In the genomic region with DNA sequence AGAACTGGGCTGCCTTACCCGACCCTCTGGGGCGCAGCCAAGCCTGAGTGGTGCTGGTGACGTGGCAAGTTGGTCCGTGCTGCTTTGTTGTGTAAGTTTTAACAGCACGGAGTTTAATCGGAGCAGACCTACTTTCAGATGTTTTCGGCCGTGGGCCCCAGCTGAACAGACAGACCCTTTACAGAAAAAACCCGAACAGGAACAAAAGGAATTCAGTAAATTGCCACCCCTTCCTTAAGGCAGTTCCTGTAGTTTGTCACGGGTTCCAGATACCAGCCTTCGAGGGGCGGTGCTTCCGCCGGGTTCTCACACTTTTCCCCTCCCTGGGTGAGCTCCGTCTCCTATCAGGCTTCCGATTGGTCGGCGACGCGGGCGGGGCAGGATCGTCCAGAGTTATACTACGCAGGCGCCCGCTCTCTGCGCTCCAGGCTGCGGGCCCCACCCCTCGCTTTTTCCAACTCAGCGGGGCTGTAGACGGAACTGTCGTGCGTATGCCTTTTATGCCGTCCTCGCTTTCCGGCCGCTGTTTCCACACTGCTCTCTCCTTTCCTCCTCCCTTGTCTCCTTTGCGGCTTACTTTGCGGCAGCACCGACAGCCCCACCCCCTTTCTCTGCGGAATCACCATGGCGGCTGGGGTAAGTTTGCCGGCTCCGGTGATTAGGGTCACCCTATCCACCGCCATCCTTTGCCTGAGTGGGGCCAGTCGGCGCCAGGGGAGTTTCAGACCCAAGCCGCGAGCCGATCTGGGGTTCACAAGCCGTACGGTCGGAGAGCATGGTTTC, we compare ENCODE assay signal across 8 mouse cellular contexts. TPM values are rescaled to one million over a fixed set of nuclear protein-coding genes. Genes with fewer than 3 reads are reported as not detected.
DNase-seq lines count a peak whose midpoint lies in the region; ATAC-seq and TF ChIP-seq lines count a peak whose summit lies in the region.

Gene Eef1g, plus strand, starts transcription at position 452 of the 783 bp plus-strand sequence.

- TF ChIP-seq RAD21 in MEL (IDR thresholded peaks at IDR 0.05; ENCODE audit: low read depth, low read length), result no peak

- peak within 1 kb of the TSS; percentile 91 to 93 for H3K4me3 ChIP-seq in MEL (ENCODE audit: control insufficient read depth in 1 of 2, insufficient read depth in 1 of 2, low read depth in 2 of 2, low read length in 2 of 2)
- peak within 1 kb of the TSS; percentile 83 for H3K4me3 ChIP-seq in cerebellum, adult 2 months (replicated peaks; ENCODE audit: insufficient read depth, low read depth, low read length)
- H3K4me3 ChIP-seq in forebrain, postnatal 0 days (ENCODE audit: low read depth, low read length), result peak within 1 kb of the TSS; percentile 80
- peak within 1 kb of the TSS; percentile 82 for H3K4me3 ChIP-seq in lung, embryonic 15.5 days

- peak; percentile 99 for ATAC-seq in forebrain, postnatal 0 days
- peak; percentile 99 for ATAC-seq in lung, embryonic 15.5 days (ENCODE audit: borderline replicate concordance, extremely low read depth, low FRiP score, low TSS enrichment)

- H3K27ac ChIP-seq in MEL (ENCODE audit: control insufficient read depth, low read depth, low read length), result peak within 1 kb of the TSS; percentile 88
- peak within 1 kb of the TSS; percentile 40; the same call in 1 of the 2 replicates for H3K27ac ChIP-seq in cerebellum, adult 2 months (ENCODE audit: insufficient read depth, low read length)
- peak within 1 kb of the TSS; percentile 79 for H3K27ac ChIP-seq in forebrain, postnatal 0 days (ENCODE audit: low read depth, low read length)
- peak within 1 kb of the TSS; percentile 94 for H3K27ac ChIP-seq in lung, embryonic 15.5 days

- H3K27me3 ChIP-seq in MEL (ENCODE audit: control insufficient read depth in 1 of 2, insufficient read depth in 2 of 2, low read length in 2 of 2), result no peaks in the 10 kb centered on the region
- no peaks in the 10 kb centered on the region for H3K27me3 ChIP-seq in cerebellum, adult 2 months (ENCODE audit: control insufficient read depth, insufficient read depth, low read length)
- no peaks in the 10 kb centered on the region for H3K27me3 ChIP-seq in forebrain, postnatal 0 days (ENCODE audit: insufficient read depth, low read length)
- H3K27me3 ChIP-seq in lung, embryonic 15.5 days, result no peaks in the 10 kb centered on the region

- peaks cover 25 to 34% of the 10 kb centered on the region in 2 experiments for H3K36me3 ChIP-seq in MEL (ENCODE audit: control insufficient read depth in 1 of 2, insufficient read depth in 2 of 2, low read length in 2 of 2)
- peaks cover 68% of the 10 kb centered on the region for H3K36me3 ChIP-seq in forebrain, postnatal 0 days (ENCODE audit: insufficient read depth)
- peaks cover 66% of the 10 kb centered on the region for H3K36me3 ChIP-seq in lung, embryonic 15.5 days

- WGBS in cerebellum, adult 2 months, result under 1% methylated on average over 52 of the region's 52 CpGs
- under 1% methylated on average over 51 of the region's 52 CpGs for WGBS in forebrain, postnatal 0 days
- under 1% methylated on average over 52 of the region's 52 CpGs for WGBS in lung, embryonic 15.5 days

- peak; percentile 86 to 87; a peak in 3 of 4 replicates for TF ChIP-seq POLR2A in MEL (IDR thresholded peaks at IDR 0.05; ENCODE audit: control insufficient read depth in 1 of 2, insufficient read depth in 1 of 2, low read depth in 1 of 2, low read length in 2 of 2, poor library complexity in 1 of 2)
- TF ChIP-seq POLR2A in cerebellum, adult 2 months (IDR thresholded peaks at IDR 0.05; ENCODE audit: borderline replicate concordance, insufficient read depth, low read length), result peak; percentile 30; the same call in 1 of the 2 replicates

- peaks cover 49% of the 10 kb centered on the region for H3K79me2 ChIP-seq in MEL (ENCODE audit: control insufficient read depth, insufficient read depth, low read length, poor library complexity)

- DNase-seq in MEL (ENCODE audit: low read depth, low spot score), result peak; percentile 99
- peak; percentile 98 to 100 for DNase-seq in cerebellum, adult 2 months
- peak; percentile 99 for DNase-seq in forebrain, postnatal 0 days
- DNase-seq in heart, postnatal 4 days, result peak; percentile 98
- peak; percentile 99 to 100 for DNase-seq in layer of hippocampus, adult 8-10 months (ENCODE audit: low spot score in 2 of 2)
- peak; percentile 100 for DNase-seq in ovary, adult 18-20 months (ENCODE audit: low spot score)
- DNase-seq in thymus, postnatal 0 days (ENCODE audit: low spot score), result peak; percentile 99

- no peak; a peak in 1 of 4 replicates for TF ChIP-seq EP300 in MEL (IDR thresholded peaks at IDR 0.05; ENCODE audit: low read depth in 1 of 2, low read length in 2 of 2)

- peaks cover 6 to 22% of the 10 kb centered on the region in 2 experiments for H3K4me1 ChIP-seq in MEL (ENCODE audit: control insufficient read depth in 1 of 2, insufficient read depth in 2 of 2, low read length in 2 of 2)
- 0 out of 2 replicates have a peak, but pooled peaks cover 2% of the 10 kb centered on the region for H3K4me1 ChIP-seq in cerebellum, adult 2 months (ENCODE audit: control insufficient read depth, insufficient read depth, low read length)
- H3K4me1 ChIP-seq in forebrain, postnatal 0 days (ENCODE audit: insufficient read depth), result no peaks in the 10 kb centered on the region; the same call in 1 of the 2 replicates
- peaks cover 19% of the 10 kb centered on the region for H3K4me1 ChIP-seq in lung, embryonic 15.5 days

- TF ChIP-seq CTCF in MEL (IDR thresholded peaks at IDR 0.05 in 2 of 3, conservative IDR thresholded peaks at IDR 0.05 in 1 of 3; ENCODE audit: control insufficient read depth in 1 of 3, insufficient read depth in 1 of 3, low read depth in 2 of 3, low read length in 3 of 3, poor library complexity in 1 of 3, severe bottlenecking in 1 of 3), result no peak
- no peak for TF ChIP-seq CTCF in cerebellum, adult 2 months (IDR thresholded peaks at IDR 0.05; ENCODE audit: borderline replicate concordance, insufficient read depth, low read depth, low read length)
- TF ChIP-seq CTCF in forebrain, postnatal 0 days (IDR thresholded peaks at IDR 0.05; ENCODE audit: low read depth), result no peak

- peak within 1 kb of the TSS; percentile 94 for H3K9ac ChIP-seq in MEL (ENCODE audit: control insufficient read depth, low read depth, low read length, poor library complexity, severe bottlenecking)
- H3K9ac ChIP-seq in forebrain, postnatal 0 days, result peak within 1 kb of the TSS; percentile 75
- peak within 1 kb of the TSS; percentile 91 for H3K9ac ChIP-seq in lung, embryonic 15.5 days

- H3K9me3 ChIP-seq in MEL (replicated peaks; ENCODE audit: insufficient read depth, low read length), result no peaks in the 10 kb centered on the region
- no peaks in the 10 kb centered on the region for H3K9me3 ChIP-seq in forebrain, postnatal 0 days (ENCODE audit: low read length)
- H3K9me3 ChIP-seq in lung, embryonic 15.5 days, result no peaks in the 10 kb centered on the region

- peak within 1 kb of the TSS; percentile 75 for H3K4me2 ChIP-seq in forebrain, postnatal 0 days (ENCODE audit: low read depth)
- H3K4me2 ChIP-seq in lung, embryonic 15.5 days, result peak within 1 kb of the TSS; percentile 61

TF ChIP-seq in MEL, 35 proteins besides CTCF, POLR2A, EP300 and RAD21 (continues in another document):
- TF ChIP-seq MYB (IDR thresholded peaks at IDR 0.05; ENCODE audit: low read depth, low read length) (no peak), NRF1 (IDR thresholded peaks at IDR 0.05; ENCODE audit: insufficient read depth, low read depth, low read length, poor library complexity, severe bottlenecking) (peak; percentile 83), GATA1 (IDR thresholded peaks at IDR 0.05; ENCODE audit: low read depth, low read length) (no peak), CHD2 (IDR thresholded peaks at IDR 0.05; ENCODE audit: low read length) (no peak; the same call in 1 of the 2 replicates), CHD1 (IDR thresholded peaks at IDR 0.05; ENCODE audit: low read depth, low read length) (no peak), ZC3H11A (IDR thresholded peaks at IDR 0.05; ENCODE audit: low read depth, low read length) (no peak), GABPA (IDR thresholded peaks at IDR 0.05; ENCODE audit: low read depth, low read length) (no peak), E2F4 (IDR thresholded peaks at IDR 0.05; ENCODE audit: borderline replicate concordance, low read depth, low read length) (no peak), MXI1 (IDR thresholded peaks at IDR 0.05; ENCODE audit: low read depth, low read length) (peak; percentile 86), POLR2AphosphoS5 (IDR thresholded peaks at IDR 0.05; ENCODE audit: borderline replicate concordance, low read depth, low read length) (0 out of 2 replicates have a peak, but pooled peaks have one; percentile 9), KAT2A (conservative IDR thresholded peaks at IDR 0.05; ENCODE audit: low read depth, low read length) (peak; percentile 85), MEF2A (IDR thresholded peaks at IDR 0.05; ENCODE audit: extremely low read depth, insufficient replicate concordance, low read depth, low read length, poor library complexity, severe bottlenecking) (no peak), MYC (IDR thresholded peaks at IDR 0.05; ENCODE audit: low read depth, low read length) (peak; percentile 82), POLR2AphosphoS2 (IDR thresholded peaks at IDR 0.05; ENCODE audit: low read length) (peak; percentile 95), ELF1 (IDR thresholded peaks at IDR 0.05; ENCODE audit: low read depth, low read length) (peak; percentile 75; the same call in 1 of the 2 replicates), MAZ (IDR thresholded peaks at IDR 0.05; ENCODE audit: low read depth, low read length) (peak; percentile 63; the same call in 1 of the 2 replicates), SMC3 (IDR thresholded peaks at IDR 0.05; ENCODE audit: low read depth, low read length) (peak; percentile 12; the same call in 1 of the 2 replicates), ZKSCAN1 (IDR thresholded peaks at IDR 0.05; ENCODE audit: low read depth, low read length) (no peak), RCOR1 (IDR thresholded peaks at IDR 0.05; ENCODE audit: low read depth, low read length) (no peak), JUND (IDR thresholded peaks at IDR 0.05; ENCODE audit: low read depth, low read length) (no peak), BHLHE40 (IDR thresholded peaks at IDR 0.05; ENCODE audit: borderline replicate concordance, low read depth, low read length) (peak; percentile 4; the same call in 1 of the 2 replicates)

RNA-seq across cellular contexts. Expression of gene Eef1g, which starts in this region (rescaled TPM):
- 1,362 and 1,397 TPM in 2 replicates for total RNA-seq in MEL (2012; rRNA removed)
- polyA plus RNA-seq in MEL (2012; ENCODE audit: insufficient read depth in 1 of 2, insufficient read length in 2 of 2, low read depth in 1 of 2, low replicate concordance in 2 of 2, missing spikeins in 1 of 2), result 1,000 to 10,000 TPM; 1,691 to 1,817 TPM
- 263 and 281 TPM in 2 replicates for polyA plus RNA-seq in cerebellum, adult 2 months (2012; rRNA removed)
- total RNA-seq in forebrain, postnatal 0 days (2014; rRNA removed), result 524 and 615 TPM in 2 replicates
- 250 and 269 TPM in 2 replicates for polyA plus RNA-seq in forebrain, postnatal 0 days (2015; fragmentation: Nextera tagmentation; extraction: Ambion mirVana)
- 100 to 1,000 TPM; 357 to 371 TPM for total RNA-seq in heart, postnatal 4 days (2021)
- 100 to 1,000 TPM; 223 to 248 (median 236) TPM for total RNA-seq in layer of hippocampus, adult 8-10 months (2022)
- 420 and 427 TPM in 2 replicates for polyA plus RNA-seq in lung, embryonic 15.5 days (2015; fragmentation: Nextera tagmentation; extraction: Ambion mirVana)
- polyA plus RNA-seq in thymus, postnatal 0 days (2015; fragmentation: Nextera tagmentation; extraction: Ambion mirVana), result 326 and 340 TPM in 2 replicates

Comparison
In these comparisons a context has a peak if more than half of its experiments do, and no peak if none do; other contexts are left out.
1. Peak in every context shown above with its lines: DNase-seq, ATAC-seq, H3K4me3 ChIP-seq and H3K27ac ChIP-seq.
2. H3K27ac ChIP-seq: peak in every context shown above with its lines; median percentile 94 in lung, embryonic 15.5 days; 88 in MEL; 79 in forebrain, postnatal 0 days; 40 in cerebellum, adult 2 months.